Mouse (Mus musculus) heart, postnatal 0 days (tissue): ENCODE data around the gene Dennd4b.
"Not testable (repeated sequence)": the region's sequence is repeated elsewhere in the genome, so short reads cannot be mapped to it uniquely, and the experiment has no call there.

Source experiments
- CTCF ChIP-seq: IDR thresholded peaks from 2 replicates; pipeline ENCODE4 v1.5.1; 2016; ENCODE audit warnings: antibody characterized with exemption, control low read depth, low read depth
- EP300 ChIP-seq: IDR thresholded peaks from 2 replicates; pipeline ENCODE4 v1.6.1; 2016; ENCODE audit warnings: antibody characterized with exemption, low read depth

DNA sequence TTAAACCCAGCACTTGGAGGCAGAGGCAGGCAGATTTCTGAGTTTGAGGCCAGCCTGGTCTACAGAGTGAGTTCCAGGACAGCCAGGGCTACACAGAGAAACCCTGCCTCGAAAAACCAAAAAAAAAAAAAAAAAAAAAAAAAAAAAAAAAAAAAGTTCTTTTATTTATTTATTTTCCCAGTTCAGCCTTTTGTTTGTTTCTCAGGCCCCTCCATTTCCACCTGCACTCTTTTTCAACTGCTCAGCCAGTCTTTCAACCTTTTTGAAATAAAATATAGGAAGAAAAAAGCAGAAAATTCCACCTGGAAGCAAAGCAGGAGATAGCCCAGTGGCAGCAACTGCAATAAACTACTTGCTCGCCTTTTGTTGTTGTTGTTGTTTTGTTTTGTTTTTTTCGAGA lies 24.4 kb downstream of the Dennd4b start:
- not testable (repeated sequence) for TF ChIP-seq CTCF, EP300
